In the genomic region with DNA sequence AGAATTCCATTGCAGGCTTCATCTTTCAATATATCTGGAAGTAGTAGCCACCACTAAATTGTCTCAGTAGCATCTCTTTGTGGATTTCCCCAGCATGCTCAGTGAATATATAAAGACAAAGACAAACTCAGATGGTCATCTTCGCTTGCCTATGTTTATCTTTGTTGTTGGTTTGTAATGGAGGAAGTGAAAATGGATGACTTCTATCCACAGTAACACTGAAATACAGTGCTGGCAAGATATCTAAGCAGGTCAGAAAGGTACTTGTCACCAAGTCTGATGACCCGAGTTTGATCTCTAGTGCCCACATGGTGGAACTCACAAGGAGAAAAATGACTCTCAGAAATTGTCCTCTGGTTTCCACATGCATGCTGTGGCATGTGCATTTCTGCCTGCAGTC, we compare ENCODE assay signal across 22 mouse cellular contexts.
DNase-seq lines count a peak whose midpoint lies in the region; ATAC-seq and TF ChIP-seq lines count a peak whose summit lies in the region.
"Had no signal": no experiment of that assay in that cellular context is flagged by ENCODE, and none has a peak within 500 bp of the region (broad histone marks: within the 10 kb centered on the region; RNA-seq: fewer than 3 reads in every experiment).

No protein-coding gene starts in this region.

- no peak overlapping the region for H3K4me3 ChIP-seq in layer of hippocampus, adult 2 months
- H3K4me3 ChIP-seq: embryonic facial prominence, embryonic 13.5 days; embryonic facial prominence, embryonic 15.5 days; erythroblast, embryonic 14.5 days; forebrain, embryonic 10.5 days; forebrain, embryonic 12.5 days had no signal

- peak; percentile 73 for ATAC-seq in megakaryocyte, adult 5-6 weeks (ENCODE audit: poor library complexity, severe bottlenecking)
- ATAC-seq: forebrain, embryonic 14.5 days; forebrain, embryonic 16.5 days had no signal

- H3K27ac ChIP-seq in layer of hippocampus, adult 2 months = peak overlapping the region; percentile 23; the same call in 1 of the 2 replicates
- H3K27ac ChIP-seq: embryonic facial prominence, embryonic 13.5 days; embryonic facial prominence, embryonic 15.5 days; forebrain, embryonic 10.5 days; forebrain, embryonic 12.5 days had no signal

- no peak for TF ChIP-seq CTCF in layer of hippocampus, adult 2 months (conservative IDR thresholded peaks at IDR 0.05)

- no peak for DNase-seq in layer of hippocampus, adult 2 months (ENCODE audit: low spot score in 2 of 2)
- DNase-seq in layer of hippocampus, adult 9-11 months = no peak
- DNase-seq in A20 (ENCODE audit: low read depth, low spot score) = peak; percentile 73
- DNase-seq in yolk sac, embryonic 10.5 days (ENCODE audit: low spot score) = no peak
- DNase-seq: adrenal gland, adult 2 months; adrenal gland, postnatal 10 days; adrenal gland, postnatal 25 days; cerebellum, adult 11 months; cerebellum, adult 18-20 months; cerebellum, adult 8-10 months; cerebellum, adult 9-11 months; cerebellum, postnatal 14 days; cerebellum, postnatal 36 days; embryo, embryonic 11 days had no signal
